Mouse (Mus musculus): ENCODE data around the gene Pclo. TPM values are rescaled to one million over a fixed set of nuclear protein-coding genes. Genes with fewer than 3 reads are reported as not detected.
"Not testable (repeated sequence)": the region's sequence is repeated elsewhere in the genome, so short reads cannot be mapped to it uniquely, and the experiment has no call there.

Pclo gene
- polyA plus RNA-seq, 1 experiment: 0.28 TPM

GRCm38 (mm10) chr5:14834155-14834991 is 319.7 kb downstream of the Pclo start:
- no peaks in the 10 kb centered on the region for H3K27me3 ChIP-seq (ENCODE audit: control insufficient read depth, insufficient read depth, low read length)
- no peak overlapping the region for H3K4me3 ChIP-seq (ENCODE audit: control insufficient read depth, low read depth, low read length)
- H3K4me1 ChIP-seq (ENCODE audit: control insufficient read depth, insufficient read depth, low read length): no peaks in the 10 kb centered on the region
- TF ChIP-seq POLR2A (IDR thresholded peaks at IDR 0.05; ENCODE audit: control insufficient read depth, low read depth, low read length) (no peak), CTCF (IDR thresholded peaks at IDR 0.05; ENCODE audit: control insufficient read depth, insufficient read depth, insufficient replicate concordance, low read depth, low read length) (no peak)
- H3K27ac ChIP-seq (ENCODE audit: control insufficient read depth, insufficient read depth, low read depth, low read length): no peak overlapping the region
- no peaks in the 10 kb centered on the region for H3K36me3 ChIP-seq (ENCODE audit: control insufficient read depth, insufficient read depth, low read length)

GRCm38 (mm10) chr5:14853650-14854049 is 338.9 kb downstream of the Pclo start:
- no peaks in the 10 kb centered on the region for H3K4me1 ChIP-seq (ENCODE audit: control insufficient read depth, insufficient read depth, low read length)
- no peak overlapping the region for H3K4me3 ChIP-seq (ENCODE audit: control insufficient read depth, low read depth, low read length)
- no peaks in the 10 kb centered on the region for H3K27me3 ChIP-seq (ENCODE audit: control insufficient read depth, insufficient read depth, low read length)
- H3K27ac ChIP-seq (ENCODE audit: control insufficient read depth, insufficient read depth, low read depth, low read length): no peak overlapping the region
- no peaks in the 10 kb centered on the region for H3K36me3 ChIP-seq (ENCODE audit: control insufficient read depth, insufficient read depth, low read length)
- TF ChIP-seq POLR2A (IDR thresholded peaks at IDR 0.05; ENCODE audit: control insufficient read depth, low read depth, low read length) (no peak), CTCF (IDR thresholded peaks at IDR 0.05; ENCODE audit: control insufficient read depth, insufficient read depth, insufficient replicate concordance, low read depth, low read length) (no peak)

GRCm38 (mm10) chr5:14885291-14885690 is 370.6 kb downstream of the Pclo start:
- H3K27ac ChIP-seq (ENCODE audit: control insufficient read depth, insufficient read depth, low read depth, low read length); H3K4me3 ChIP-seq (ENCODE audit: control insufficient read depth, low read depth, low read length); H3K27me3 ChIP-seq (ENCODE audit: control insufficient read depth, insufficient read depth, low read length); H3K4me1 ChIP-seq (ENCODE audit: control insufficient read depth, insufficient read depth, low read length); H3K36me3 ChIP-seq (ENCODE audit: control insufficient read depth, insufficient read depth, low read length): not testable (repeated sequence)

GRCm38 (mm10) chr5:14892242-14892641 is 377.5 kb downstream of the Pclo start:
- H3K4me3 ChIP-seq (ENCODE audit: control insufficient read depth, low read depth, low read length): no peak overlapping the region
- no peak for TF ChIP-seq CTCF (IDR thresholded peaks at IDR 0.05; ENCODE audit: control insufficient read depth, insufficient read depth, insufficient replicate concordance, low read depth, low read length)
- no peak for TF ChIP-seq POLR2A (IDR thresholded peaks at IDR 0.05; ENCODE audit: control insufficient read depth, low read depth, low read length)
- no peaks in the 10 kb centered on the region for H3K36me3 ChIP-seq (ENCODE audit: control insufficient read depth, insufficient read depth, low read length)
- H3K4me1 ChIP-seq (ENCODE audit: control insufficient read depth, insufficient read depth, low read length): no peaks in the 10 kb centered on the region
- H3K27me3 ChIP-seq (ENCODE audit: control insufficient read depth, insufficient read depth, low read length): no peaks in the 10 kb centered on the region
- H3K27ac ChIP-seq (ENCODE audit: control insufficient read depth, insufficient read depth, low read depth, low read length): no peak overlapping the region

- not testable (repeated sequence) for H3K4me3 ChIP-seq (ENCODE audit: control insufficient read depth, low read depth, low read length); H3K36me3 ChIP-seq (ENCODE audit: control insufficient read depth, insufficient read depth, low read length); H3K4me1 ChIP-seq (ENCODE audit: control insufficient read depth, insufficient read depth, low read length); H3K27me3 ChIP-seq (ENCODE audit: control insufficient read depth, insufficient read depth, low read length); H3K27ac ChIP-seq (ENCODE audit: control insufficient read depth, insufficient read depth, low read depth, low read length)
Observed at GRCm38 (mm10) chr5:14903539-14903938, 388.8 kb downstream of the Pclo start.
